ENCODE assay signal across 8 mouse cellular contexts in genomic region chr17:15564014-15564927, GRCm38 (mm10). TPM values are rescaled to one million over a fixed set of nuclear protein-coding genes. Genes with fewer than 3 reads are reported as not detected.
DNase-seq lines count a peak whose midpoint lies in the region; ATAC-seq and TF ChIP-seq lines count a peak whose summit lies in the region.

Gene Prdm9, minus strand, starts transcription at chr17:15564354.

- WGBS in cerebellum, adult 2 months: under 1% methylated on average over 43 of the region's 43 CpGs
- under 1% methylated on average over 43 of the region's 43 CpGs for WGBS in forebrain, postnatal 0 days
- 0% methylated on average over 42 of the region's 43 CpGs for WGBS in lung, embryonic 15.5 days

- no peaks in the 10 kb centered on the region; the same call in 1 of the 2 replicates for H3K79me2 ChIP-seq in MEL (ENCODE audit: control insufficient read depth, insufficient read depth, low read length, poor library complexity)

- TF ChIP-seq CTCF in MEL (IDR thresholded peaks at IDR 0.05 in 2 of 3, conservative IDR thresholded peaks at IDR 0.05 in 1 of 3; ENCODE audit: control insufficient read depth in 1 of 3, insufficient read depth in 1 of 3, low read depth in 2 of 3, low read length in 3 of 3, poor library complexity in 1 of 3, severe bottlenecking in 1 of 3): no peak
- TF ChIP-seq CTCF in cerebellum, adult 2 months (IDR thresholded peaks at IDR 0.05; ENCODE audit: borderline replicate concordance, insufficient read depth, low read depth, low read length): no peak
- TF ChIP-seq CTCF in forebrain, postnatal 0 days (IDR thresholded peaks at IDR 0.05; ENCODE audit: low read depth): no peak

- peak; percentile 99 for ATAC-seq in forebrain, postnatal 0 days
- peak; percentile 99 for ATAC-seq in lung, embryonic 15.5 days (ENCODE audit: borderline replicate concordance, extremely low read depth, low FRiP score, low TSS enrichment)

- TF ChIP-seq EP300 in MEL (IDR thresholded peaks at IDR 0.05; ENCODE audit: low read depth in 1 of 2, low read length in 2 of 2): peak; percentile 22 to 40; a peak in 1 of 4 replicates

- H3K36me3 ChIP-seq in MEL (ENCODE audit: control insufficient read depth in 1 of 2, insufficient read depth in 2 of 2, low read length in 2 of 2): peaks cover 0 to 3% of the 10 kb centered on the region in 2 experiments; a peak in 2 of 4 replicates
- no peaks in the 10 kb centered on the region for H3K36me3 ChIP-seq in forebrain, postnatal 0 days (ENCODE audit: insufficient read depth)
- no peaks in the 10 kb centered on the region for H3K36me3 ChIP-seq in lung, embryonic 15.5 days

- H3K4me1 ChIP-seq in MEL (ENCODE audit: control insufficient read depth in 1 of 2, insufficient read depth in 2 of 2, low read length in 2 of 2): peaks cover 0 to 8% of the 10 kb centered on the region in 2 experiments
- peaks cover 3% of the 10 kb centered on the region; the same call in 1 of the 2 replicates for H3K4me1 ChIP-seq in cerebellum, adult 2 months (ENCODE audit: control insufficient read depth, insufficient read depth, low read length)
- peaks cover 6% of the 10 kb centered on the region for H3K4me1 ChIP-seq in forebrain, postnatal 0 days (ENCODE audit: insufficient read depth)
- H3K4me1 ChIP-seq in lung, embryonic 15.5 days: peaks cover 10% of the 10 kb centered on the region

- peak; percentile 97 for DNase-seq in MEL (ENCODE audit: low read depth, low spot score)
- DNase-seq in cerebellum, adult 2 months: peak; percentile 100
- peak; percentile 99 for DNase-seq in forebrain, postnatal 0 days
- peak; percentile 100 for DNase-seq in heart, postnatal 4 days
- peak; percentile 99 to 100 for DNase-seq in layer of hippocampus, adult 8-10 months (ENCODE audit: low spot score in 2 of 2)
- DNase-seq in ovary, adult 18-20 months (ENCODE audit: low spot score): peak; percentile 98
- peak; percentile 98 for DNase-seq in thymus, postnatal 0 days (ENCODE audit: low spot score)

- no peaks in the 10 kb centered on the region for H3K27me3 ChIP-seq in MEL (ENCODE audit: control insufficient read depth in 1 of 2, insufficient read depth in 2 of 2, low read length in 2 of 2)
- no peaks in the 10 kb centered on the region for H3K27me3 ChIP-seq in cerebellum, adult 2 months (ENCODE audit: control insufficient read depth, insufficient read depth, low read length)
- no peaks in the 10 kb centered on the region for H3K27me3 ChIP-seq in forebrain, postnatal 0 days (ENCODE audit: insufficient read depth, low read length)
- no peaks in the 10 kb centered on the region for H3K27me3 ChIP-seq in lung, embryonic 15.5 days

- H3K9me3 ChIP-seq in MEL (replicated peaks; ENCODE audit: insufficient read depth, low read length): no peaks in the 10 kb centered on the region
- H3K9me3 ChIP-seq in forebrain, postnatal 0 days (ENCODE audit: low read length): no peaks in the 10 kb centered on the region
- H3K9me3 ChIP-seq in lung, embryonic 15.5 days: no peaks in the 10 kb centered on the region

- H3K27ac ChIP-seq in MEL (ENCODE audit: control insufficient read depth, low read depth, low read length): peak within 1 kb of the TSS; percentile 98
- peak within 1 kb of the TSS; percentile 92 for H3K27ac ChIP-seq in cerebellum, adult 2 months (ENCODE audit: insufficient read depth, low read length)
- H3K27ac ChIP-seq in forebrain, postnatal 0 days (ENCODE audit: low read depth, low read length): peak within 1 kb of the TSS; percentile 97
- peak within 1 kb of the TSS; percentile 97 for H3K27ac ChIP-seq in lung, embryonic 15.5 days

- H3K4me2 ChIP-seq in forebrain, postnatal 0 days (ENCODE audit: low read depth): peak within 1 kb of the TSS; percentile 90
- H3K4me2 ChIP-seq in lung, embryonic 15.5 days: peak within 1 kb of the TSS; percentile 86

- H3K9ac ChIP-seq in MEL (ENCODE audit: control insufficient read depth, low read depth, low read length, poor library complexity, severe bottlenecking): peak within 1 kb of the TSS; percentile 96
- peak within 1 kb of the TSS; percentile 77 for H3K9ac ChIP-seq in forebrain, postnatal 0 days
- H3K9ac ChIP-seq in lung, embryonic 15.5 days: peak within 1 kb of the TSS; percentile 59

- TF ChIP-seq POLR2A in MEL (IDR thresholded peaks at IDR 0.05; ENCODE audit: control insufficient read depth in 1 of 2, insufficient read depth in 1 of 2, low read depth in 1 of 2, low read length in 2 of 2, poor library complexity in 1 of 2): peak; percentile 64 to 88
- TF ChIP-seq POLR2A in cerebellum, adult 2 months (IDR thresholded peaks at IDR 0.05; ENCODE audit: borderline replicate concordance, insufficient read depth, low read length): peak; percentile 97

- H3K4me3 ChIP-seq in MEL (ENCODE audit: control insufficient read depth in 1 of 2, insufficient read depth in 1 of 2, low read depth in 2 of 2, low read length in 2 of 2): peak within 1 kb of the TSS; percentile 96 to 97
- peak within 1 kb of the TSS; percentile 87 for H3K4me3 ChIP-seq in cerebellum, adult 2 months (replicated peaks; ENCODE audit: insufficient read depth, low read depth, low read length)
- peak within 1 kb of the TSS; percentile 62 for H3K4me3 ChIP-seq in forebrain, postnatal 0 days (ENCODE audit: low read depth, low read length)
- H3K4me3 ChIP-seq in lung, embryonic 15.5 days: peak within 1 kb of the TSS; percentile 67

- no peak for TF ChIP-seq RAD21 in MEL (IDR thresholded peaks at IDR 0.05; ENCODE audit: low read depth, low read length)

TF ChIP-seq in MEL, 35 proteins besides CTCF, POLR2A, EP300 and RAD21 (continues in another document):
- TF ChIP-seq TCF12 (IDR thresholded peaks at IDR 0.05; ENCODE audit: low read depth, low read length) (peak; percentile 66), MAZ (IDR thresholded peaks at IDR 0.05; ENCODE audit: low read depth, low read length) (0 out of 2 replicates have a peak, but pooled peaks have one; percentile 31), ZKSCAN1 (IDR thresholded peaks at IDR 0.05; ENCODE audit: low read depth, low read length) (no peak), NELFE (IDR thresholded peaks at IDR 0.05; ENCODE audit: low read depth, low read length) (peak; percentile 84), SIN3A (IDR thresholded peaks at IDR 0.05; ENCODE audit: low read length) (peak; percentile 65), USF2 (IDR thresholded peaks at IDR 0.05; ENCODE audit: borderline replicate concordance in 1 of 2, insufficient read depth in 1 of 2, low read depth in 1 of 2, low read length in 2 of 2) (no peak), POLR2AphosphoS5 (IDR thresholded peaks at IDR 0.05; ENCODE audit: borderline replicate concordance, low read depth, low read length) (no peak), UBTF (IDR thresholded peaks at IDR 0.05; ENCODE audit: borderline replicate concordance, insufficient read depth, low read depth, low read length) (no peak), BHLHE40 (IDR thresholded peaks at IDR 0.05; ENCODE audit: borderline replicate concordance, low read depth, low read length) (peak; percentile 77; the same call in 1 of the 2 replicates), USF1 (IDR thresholded peaks at IDR 0.05; ENCODE audit: low read depth, low read length) (no peak), MYC (IDR thresholded peaks at IDR 0.05; ENCODE audit: low read depth, low read length) (0 out of 2 replicates have a peak, but pooled peaks have one; percentile 29), MXI1 (IDR thresholded peaks at IDR 0.05; ENCODE audit: low read depth, low read length) (peak; percentile 37; the same call in 1 of the 2 replicates), TAL1 (IDR thresholded peaks at IDR 0.05; ENCODE audit: low read length) (no peak), MAFK (IDR thresholded peaks at IDR 0.05; ENCODE audit: borderline replicate concordance, low read depth, low read length) (no peak), NRF1 (IDR thresholded peaks at IDR 0.05; ENCODE audit: insufficient read depth, low read depth, low read length, poor library complexity, severe bottlenecking) (peak; percentile 80), POLR2AphosphoS2 (IDR thresholded peaks at IDR 0.05; ENCODE audit: low read length) (peak; percentile 80; the same call in 1 of the 2 replicates), ELF1 (IDR thresholded peaks at IDR 0.05; ENCODE audit: low read depth, low read length) (peak; percentile 65), SMC3 (IDR thresholded peaks at IDR 0.05; ENCODE audit: low read depth, low read length) (no peak), CHD2 (IDR thresholded peaks at IDR 0.05; ENCODE audit: low read length) (no peak), GABPA (IDR thresholded peaks at IDR 0.05; ENCODE audit: low read depth, low read length) (no peak), MEF2A (IDR thresholded peaks at IDR 0.05; ENCODE audit: extremely low read depth, insufficient replicate concordance, low read depth, low read length, poor library complexity, severe bottlenecking) (no peak), CHD1 (IDR thresholded peaks at IDR 0.05; ENCODE audit: low read depth, low read length) (no peak), ZC3H11A (IDR thresholded peaks at IDR 0.05; ENCODE audit: low read depth, low read length) (no peak), HCFC1 (IDR thresholded peaks at IDR 0.05; ENCODE audit: low read depth, low read length) (peak; percentile 66), TBP (IDR thresholded peaks at IDR 0.05; ENCODE audit: low read depth, low read length) (peak; percentile 87), JUND (IDR thresholded peaks at IDR 0.05; ENCODE audit: low read depth, low read length) (no peak; the same call in 1 of the 2 replicates), ETS1 (IDR thresholded peaks at IDR 0.05; ENCODE audit: low read depth, low read length) (peak; percentile 47; the same call in 1 of the 2 replicates), MAX (IDR thresholded peaks at IDR 0.05; ENCODE audit: low read length) (peak; percentile 33; the same call in 1 of the 2 replicates), ZNF384 (IDR thresholded peaks at IDR 0.05; ENCODE audit: low read depth, low read length) (no peak), KAT2A (conservative IDR thresholded peaks at IDR 0.05; ENCODE audit: low read depth, low read length) (peak; percentile 43; the same call in 1 of the 2 replicates)

RNA-seq across cellular contexts. Expression of gene Prdm9, which starts in this region (rescaled TPM):
- total RNA-seq in MEL (2012; rRNA removed): 1.6 and 2.2 TPM in 2 replicates
- polyA plus RNA-seq in MEL (2012; ENCODE audit: insufficient read depth in 1 of 2, insufficient read length in 2 of 2, low read depth in 1 of 2, low replicate concordance in 2 of 2, missing spikeins in 1 of 2): 10 to 100 TPM in 1 of 2 experiments, 1 to 10 TPM in 1; 3.5 to 42.2 TPM
- polyA plus RNA-seq in cerebellum, adult 2 months (2012; rRNA removed): 4.3 and 4.8 TPM in 2 replicates
- 1.00 and 1.2 TPM in 2 replicates for total RNA-seq in forebrain, postnatal 0 days (2014; rRNA removed)
- 0.86 and 1.0 TPM in 2 replicates for polyA plus RNA-seq in forebrain, postnatal 0 days (2015; fragmentation: Nextera tagmentation; extraction: Ambion mirVana)
- total RNA-seq in heart, postnatal 4 days (2021): 1 to 10 TPM; 2.7 to 3.3 TPM
- total RNA-seq in layer of hippocampus, adult 8-10 months (2022): 1 to 10 TPM; 2.0 to 2.9 (median 2.4) TPM
- polyA plus RNA-seq in lung, embryonic 15.5 days (2015; fragmentation: Nextera tagmentation; extraction: Ambion mirVana): 2.2 and 2.6 TPM in 2 replicates
- polyA plus RNA-seq in thymus, postnatal 0 days (2015; fragmentation: Nextera tagmentation; extraction: Ambion mirVana): 1.5 and 2.4 TPM in 2 replicates

Comparison
In these comparisons a context has a peak if more than half of its experiments do, and no peak if none do; other contexts are left out.
1. Peak in every context shown above with its lines: DNase-seq, ATAC-seq, H3K4me3 ChIP-seq and H3K27ac ChIP-seq.